Mouse (Mus musculus) lung, postnatal 0 days (tissue): ENCODE data around the gene Cdc14a. TPM values are rescaled to one million over a fixed set of nuclear protein-coding genes. Genes with fewer than 3 reads are reported as not detected.

ENCODE experiments used
- ATAC-seq: fragments of 200-750 bp; cut with Nextera tagmentation; 2 replicates; pipeline ENCODE4 v1.8.0; 2017; ENCODE audit warnings: moderate library complexity
- DNase-seq: peaks from one replicate; pipeline ENCODE4 v3.0.0-alpha.2; 2016; ENCODE audit warnings: low spot score
- H3K27ac ChIP-seq: fragments of 300-500 bp; sonication (generic); 2 replicates; pipeline ENCODE4 v1.5.1; 2014; ENCODE audit warnings: antibody characterized with exemption, mild to moderate bottlenecking, low read length, mixed read lengths
- H3K27me3 ChIP-seq: fragments of 300-500 bp; sonication (generic); replicated peaks from 2 replicates; pipeline ENCODE4 v1.6.1; 2014; ENCODE audit warnings: low read length, mixed read lengths; ENCODE audit not compliant: insufficient read depth
- H3K36me3 ChIP-seq: fragments of 300-500 bp; sonication (generic); 2 replicates; pipeline ENCODE4 v1.6.1; 2014; ENCODE audit warnings: low read length, mixed read lengths; ENCODE audit not compliant: insufficient read depth
- H3K4me1 ChIP-seq: fragments of 300-500 bp; sonication (generic); 2 replicates; pipeline ENCODE4 v1.6.1; 2014; ENCODE audit warnings: antibody characterized with exemption, low read depth, low read length, mixed read lengths; ENCODE audit not compliant: insufficient read depth
- H3K4me2 ChIP-seq: fragments of 300-500 bp; sonication (generic); replicated peaks from 2 replicates; pipeline ENCODE4 v1.6.1; 2014; ENCODE audit warnings: low read depth, mild to moderate bottlenecking, low read length, moderate library complexity, mixed read lengths
- H3K4me3 ChIP-seq: fragments of 300-500 bp; sonication (generic); 2 replicates; pipeline ENCODE4 v1.5.1; 2014; ENCODE audit warnings: low read depth, low read length
- H3K9ac ChIP-seq: fragments of 300-500 bp; sonication (generic); replicated peaks from 2 replicates; pipeline ENCODE4 v1.6.1; 2014; ENCODE audit warnings: low read depth, mild to moderate bottlenecking
- H3K9me3 ChIP-seq: fragments of 300-500 bp; sonication (generic); 2 replicates; pipeline ENCODE4 v1.6.1; 2016; ENCODE audit warnings: low read length, mixed read lengths
- CTCF ChIP-seq: IDR thresholded peaks from 2 replicates; pipeline ENCODE4 v1.5.1; 2016; ENCODE audit warnings: antibody characterized with exemption, mild to moderate bottlenecking
- EP300 ChIP-seq: IDR thresholded peaks from 2 replicates; pipeline ENCODE4 v1.6.1; 2016; ENCODE audit warnings: antibody characterized with exemption, mild to moderate bottlenecking, control low read depth
- WGBS: fragments of 180-500 bp; shearing (Covaris S2); extraction: QIAGEN DNeasy Blood & Tissue Kit; methylation state at CpG from one replicate; pipeline ENCODE4 v1.1.7; 2014; 5-methylcytosine and 5-hydroxymethylcytosine counted together
- polyA plus RNA-seq: library from polyadenylated mRNA; unstranded; fragments of >200 nt; fragmentation: Nextera tagmentation; extraction: Ambion mirVana; gene quantifications from 2 replicates; pipeline ENCODE4 v1.2.1, GENCODE M21; 2015

Gene Cdc14a
- polyA plus RNA-seq, 1 experiment from 2014 or later: 8.2 TPM

DNA sequence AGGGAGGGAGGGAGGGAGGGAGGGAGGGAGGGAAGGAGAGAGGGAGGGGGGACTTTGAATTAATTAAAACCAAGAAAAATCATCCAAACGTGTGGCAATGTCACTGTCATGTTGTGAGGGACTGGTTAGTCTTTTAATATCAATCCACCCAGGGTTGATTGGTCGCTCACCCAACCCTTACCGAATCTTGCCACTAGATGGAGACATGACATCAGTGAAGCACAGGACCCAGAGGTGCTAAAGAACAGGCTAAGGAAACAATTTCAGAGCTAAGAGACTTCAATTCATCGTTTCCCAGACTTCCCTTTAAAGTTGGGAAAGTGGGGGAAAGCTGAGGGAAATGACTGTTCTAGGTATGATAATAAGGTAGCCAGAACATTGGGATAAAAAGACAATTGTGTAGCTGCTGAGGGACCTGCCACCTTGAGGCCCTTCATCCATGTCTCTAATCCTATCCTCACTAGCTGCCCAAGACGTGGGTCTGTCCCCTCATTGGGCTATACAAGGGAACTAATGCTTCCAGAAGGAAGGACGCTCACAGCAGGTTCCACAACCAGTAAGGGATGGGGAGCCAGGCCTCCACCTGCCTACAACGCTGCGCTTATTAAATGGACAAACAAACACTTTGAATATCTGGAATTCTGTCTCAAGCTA, 91.9 kb downstream of the Cdc14a start:
- no peaks in the 10 kb centered on the region for H3K36me3 ChIP-seq
- H3K4me2 ChIP-seq: no peak overlapping the region
- ATAC-seq (peak; percentile 66), DNase-seq (peak; percentile 78)
- no peaks in the 10 kb centered on the region for H3K9me3 ChIP-seq
- H3K27me3 ChIP-seq: no peaks in the 10 kb centered on the region
- no peak overlapping the region for H3K27ac ChIP-seq
- H3K9ac ChIP-seq: no peak overlapping the region
- WGBS: 46% methylated on average over 8 of the region's 8 CpGs
- TF ChIP-seq EP300: no peak
- TF ChIP-seq CTCF: peak; percentile 88
- no peaks in the 10 kb centered on the region for H3K4me1 ChIP-seq
- no peak overlapping the region for H3K4me3 ChIP-seq

DNA sequence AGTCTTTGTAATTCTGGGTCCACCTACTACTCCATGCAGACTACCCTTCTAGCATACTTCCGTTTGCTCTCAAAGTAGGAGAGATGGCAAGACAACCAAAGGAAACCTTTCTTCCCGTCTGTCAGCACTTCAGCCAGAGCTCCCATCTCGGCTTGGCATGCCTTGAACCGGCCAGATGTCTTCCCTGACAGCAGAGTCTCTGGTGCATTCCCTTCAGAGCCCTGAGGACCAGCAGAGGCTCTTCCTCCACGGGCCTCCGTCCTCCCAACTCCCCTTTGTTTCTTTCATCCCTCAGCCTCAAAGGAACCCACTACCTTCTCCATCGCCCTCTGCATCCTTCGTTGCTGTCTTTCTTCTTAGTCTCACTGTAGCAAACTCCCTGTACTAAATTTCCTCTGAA, 93.9 kb downstream of the Cdc14a start:
- no peak overlapping the region for H3K4me3 ChIP-seq
- ATAC-seq (no peak), DNase-seq (no peak)
- no peak overlapping the region for H3K27ac ChIP-seq
- H3K4me1 ChIP-seq: no peaks in the 10 kb centered on the region
- no peak overlapping the region for H3K4me2 ChIP-seq
- no peaks in the 10 kb centered on the region for H3K36me3 ChIP-seq
- no peaks in the 10 kb centered on the region for H3K27me3 ChIP-seq
- TF ChIP-seq EP300 (no peak), CTCF (no peak)
- no peak overlapping the region for H3K9ac ChIP-seq
- H3K9me3 ChIP-seq: no peaks in the 10 kb centered on the region
- 67% methylated on average over 8 of the region's 8 CpGs for WGBS

DNA sequence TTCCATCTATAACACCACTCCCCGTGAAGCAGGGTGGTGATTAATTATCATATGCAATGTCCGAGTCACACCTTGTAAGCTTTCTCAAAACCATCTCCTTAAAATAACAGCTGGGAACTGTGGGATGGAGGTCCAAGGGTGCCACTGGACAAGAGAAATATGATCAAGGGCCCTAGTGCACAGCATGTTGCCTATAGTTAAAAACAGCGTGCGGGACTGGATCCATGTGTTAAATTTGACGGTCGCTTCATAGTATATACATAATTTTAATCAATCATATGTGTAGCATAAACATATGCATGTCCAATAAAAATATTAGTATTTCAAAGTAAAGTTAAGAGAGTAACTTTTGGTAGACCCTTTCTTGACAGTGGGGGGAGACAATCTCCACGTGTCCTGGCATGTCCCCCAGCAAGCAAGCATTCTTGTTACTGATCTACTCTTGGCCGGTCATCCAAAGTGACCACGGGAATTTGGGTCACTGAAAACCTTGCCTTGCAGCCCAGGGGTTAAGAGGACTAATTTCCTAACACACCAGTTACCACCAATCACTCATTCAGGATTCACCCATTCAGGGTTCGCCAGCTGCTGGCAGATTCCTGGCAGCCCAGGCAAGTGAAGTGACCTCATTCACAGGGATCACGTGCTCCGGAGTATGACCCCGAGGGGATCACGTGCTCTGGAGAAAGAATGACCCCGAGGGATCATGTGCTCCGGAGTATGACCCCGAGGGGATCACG, 94.6 kb downstream of the Cdc14a start:
- ATAC-seq (peak; percentile 33), DNase-seq (peak; percentile 46)
- WGBS: 69% methylated on average over 18 of the region's 18 CpGs
- Histone ChIP-seq H3K27ac (no peak overlapping the region), H3K36me3 (no peaks in the 10 kb centered on the region), H3K9ac (no peak overlapping the region), H3K9me3 (no peaks in the 10 kb centered on the region), H3K27me3 (no peaks in the 10 kb centered on the region), H3K4me3 (no peak overlapping the region), H3K4me1 (no peaks in the 10 kb centered on the region), H3K4me2 (no peak overlapping the region)
- TF ChIP-seq CTCF: no peak
- TF ChIP-seq EP300: no peak

DNA sequence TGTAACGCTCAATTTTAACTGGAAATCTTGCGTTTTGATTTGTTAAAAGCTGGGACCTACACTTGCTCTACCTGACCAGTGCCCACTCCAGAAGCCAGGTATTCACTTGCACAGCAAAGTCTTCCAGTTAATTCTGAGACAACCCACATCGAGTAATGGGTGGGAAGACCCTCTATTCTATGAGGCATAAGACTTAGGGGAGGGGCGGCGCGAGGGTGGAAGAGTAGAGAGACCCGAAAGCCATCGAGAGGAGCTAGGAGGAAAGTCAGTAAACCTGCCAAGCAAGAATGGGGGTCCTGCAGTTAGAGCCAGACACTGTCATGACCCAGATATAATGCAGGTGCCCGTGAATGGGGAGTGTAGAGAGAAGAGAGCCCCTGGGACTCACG, 96.2 kb downstream of the Cdc14a start:
- ATAC-seq: no peak
- Histone ChIP-seq H3K27me3 (no peaks in the 10 kb centered on the region), H3K9ac (no peak overlapping the region), H3K27ac (no peak overlapping the region), H3K4me2 (no peak overlapping the region), H3K9me3 (no peaks in the 10 kb centered on the region), H3K4me1 (no peaks in the 10 kb centered on the region), H3K4me3 (no peak overlapping the region), H3K36me3 (no peaks in the 10 kb centered on the region)
- 53% methylated on average over 10 of the region's 10 CpGs for WGBS
- TF ChIP-seq EP300 (no peak), CTCF (no peak)
- no peak for DNase-seq

DNA sequence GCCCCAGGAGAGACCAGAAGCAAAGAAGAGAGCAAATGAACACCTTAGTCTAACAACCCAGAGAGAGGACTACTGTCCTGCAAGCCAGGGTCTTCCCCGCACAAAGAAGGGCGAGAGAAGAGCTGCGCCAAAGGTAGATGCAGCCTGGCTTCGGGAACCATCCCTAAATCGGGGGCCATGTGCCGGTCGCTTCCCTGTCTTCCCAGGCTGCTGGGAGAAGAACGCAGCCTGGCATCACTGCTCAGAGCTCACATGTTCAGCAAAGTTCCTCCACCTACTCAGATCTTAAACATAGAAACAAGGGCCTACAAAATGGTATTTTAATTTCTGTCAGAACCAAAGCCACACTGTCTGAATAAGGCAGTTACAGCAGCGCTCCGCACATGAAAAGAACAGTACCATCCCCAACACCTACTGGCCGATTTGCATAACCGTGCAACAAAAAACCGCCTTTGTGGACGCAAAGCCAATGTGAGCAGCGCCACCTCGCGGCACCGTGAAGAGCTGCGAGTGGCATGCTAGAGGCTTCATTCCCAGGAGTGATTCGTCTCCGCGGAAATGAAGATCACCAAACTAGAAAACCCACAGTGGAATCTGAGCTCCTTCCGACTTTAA, 96.7 kb downstream of the Cdc14a start:
- TF ChIP-seq EP300 (no peak), CTCF (peak; percentile 100)
- Histone ChIP-seq H3K4me2 (peak overlapping the region; percentile 22), H3K9me3 (no peaks in the 10 kb centered on the region), H3K4me3 (no peak overlapping the region), H3K9ac (no peak overlapping the region), H3K4me1 (no peaks in the 10 kb centered on the region), H3K36me3 (no peaks in the 10 kb centered on the region), H3K27ac (no peak overlapping the region), H3K27me3 (no peaks in the 10 kb centered on the region)
- WGBS: 12% methylated on average over 23 of the region's 23 CpGs
- DNase-seq (peak; percentile 90), ATAC-seq (peak; percentile 50)

DNA sequence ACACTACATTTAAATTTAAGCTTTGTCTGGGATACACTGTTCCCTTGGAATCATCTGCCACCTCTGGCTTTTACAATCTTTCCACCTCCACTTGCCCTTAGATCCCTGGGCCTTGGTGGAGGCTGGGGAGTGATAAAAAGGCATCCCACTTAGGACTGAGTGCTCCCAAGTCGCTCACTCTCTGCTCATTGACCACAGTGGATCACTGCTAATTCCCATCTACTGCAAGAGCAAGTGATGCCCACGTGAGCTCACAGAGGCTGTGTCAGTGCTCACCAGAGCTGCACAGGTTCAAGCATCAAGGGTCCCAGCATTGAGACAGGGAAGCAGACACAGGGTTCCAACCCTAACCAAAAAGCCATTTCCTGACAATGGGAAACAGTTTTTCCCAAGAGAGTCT, 98.3 kb downstream of the Cdc14a start:
- ATAC-seq: no peak
- WGBS: 91% methylated on average over 2 of the region's 2 CpGs

More for the DNA sequence above, 98.3 kb downstream of the Cdc14a start:
- H3K4me2 ChIP-seq: no peak overlapping the region
- H3K9ac ChIP-seq: no peak overlapping the region
- no peak for TF ChIP-seq CTCF
- TF ChIP-seq EP300: no peak
- H3K9me3 ChIP-seq: no peaks in the 10 kb centered on the region
- no peak overlapping the region for H3K27ac ChIP-seq
- no peaks in the 10 kb centered on the region for H3K36me3 ChIP-seq
- H3K4me1 ChIP-seq: no peaks in the 10 kb centered on the region
- no peaks in the 10 kb centered on the region for H3K27me3 ChIP-seq
- DNase-seq: no peak
- no peak overlapping the region for H3K4me3 ChIP-seq
